ENCODE assay signal across 20 mouse cellular contexts in the genomic region with DNA sequence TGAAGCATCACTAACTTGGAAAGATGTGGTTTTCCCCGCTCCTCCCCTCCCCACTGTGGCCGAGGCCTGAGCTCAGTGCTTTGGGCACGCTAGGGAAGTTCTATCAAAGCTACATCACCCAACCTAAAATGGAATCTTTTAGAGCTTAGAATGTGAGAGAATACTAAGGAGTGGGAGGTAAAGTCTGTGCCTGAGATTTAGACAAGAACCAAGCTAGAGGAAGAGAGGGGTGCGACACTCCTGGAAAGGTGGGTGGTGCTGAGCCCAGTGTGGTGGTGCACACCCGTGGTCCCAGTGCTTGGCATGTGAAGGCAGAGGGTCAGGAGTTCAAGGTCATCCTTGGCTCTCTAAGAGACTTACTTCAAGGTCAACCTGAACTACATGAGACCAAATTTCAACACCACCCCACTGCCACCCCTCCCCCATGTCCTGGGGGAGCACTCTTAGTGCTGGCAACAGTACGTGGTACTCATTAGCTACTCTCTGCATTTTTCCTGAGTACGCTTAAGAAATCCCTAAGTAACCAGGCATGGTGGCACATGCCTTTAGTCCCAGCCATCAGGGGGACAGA. TPM values are rescaled to one million over a fixed set of nuclear protein-coding genes. Genes with fewer than 3 reads are reported as not detected.
A peak's percentile ranks its signal among the peaks of the same experiment; 100 is the strongest.
DNase-seq lines count a peak whose midpoint lies in the region; ATAC-seq and TF ChIP-seq lines count a peak whose summit lies in the region.
"Had no signal": no experiment of that assay in that cellular context is flagged by ENCODE, and none has a peak within 500 bp of the region (broad histone marks: within the 10 kb centered on the region; RNA-seq: fewer than 3 reads in every experiment).

No protein-coding gene starts in this region.

- peaks cover 6% of the 10 kb centered on the region; the same call in 1 of the 2 replicates for H3K36me3 ChIP-seq in heart, embryonic 13.5 days
- 0 out of 2 replicates have a peak, but pooled peaks cover 6% of the 10 kb centered on the region for H3K36me3 ChIP-seq in heart, embryonic 12.5 days
- H3K36me3 ChIP-seq in lung, embryonic 16.5 days (ENCODE audit: control insufficient read depth, insufficient read depth, low read length): no peaks in the 10 kb centered on the region
- H3K36me3 ChIP-seq in midbrain, postnatal 0 days (ENCODE audit: insufficient read depth, low read length): peaks cover 5% of the 10 kb centered on the region; the same call in 1 of the 2 replicates
- H3K36me3 ChIP-seq: G1E; midbrain, embryonic 12.5 days had no signal

- no peak for DNase-seq in lung, postnatal 10 days
- peak; percentile 74 for DNase-seq in brain, adult 2 months (ENCODE audit: low read depth, low spot score)
- peak; percentile 74 for DNase-seq in testis, postnatal 10 days (ENCODE audit: low spot score)
- no peak for DNase-seq in midbrain, postnatal 0 days (ENCODE audit: low spot score)
- DNase-seq: cerebellum, adult 2 months; gastrocnemius, postnatal 25 days; heart, adult 2 months; left cerebral cortex, postnatal 4 days; liver; spleen, adult 18-20 months; thymus, postnatal 36 days had no signal

- no peak overlapping the region for H3K9ac ChIP-seq in heart, embryonic 13.5 days
- no peak overlapping the region for H3K9ac ChIP-seq in heart, embryonic 12.5 days
- H3K9ac ChIP-seq in lung, embryonic 16.5 days (ENCODE audit: low read length): no peak overlapping the region
- H3K9ac ChIP-seq in midbrain, postnatal 0 days (replicated peaks; ENCODE audit: low read length, poor library complexity, severe bottlenecking): no peak overlapping the region
- H3K9ac ChIP-seq: midbrain, embryonic 12.5 days; neural tube, embryonic 13.5 days had no signal

- 86% methylated on average over 7 of the region's 7 CpGs for WGBS in heart, embryonic 13.5 days
- WGBS in heart, embryonic 12.5 days: 86% methylated on average over 7 of the region's 7 CpGs
- 89% methylated on average over 7 of the region's 7 CpGs for WGBS in lung, embryonic 16.5 days
- 94% methylated on average over 7 of the region's 7 CpGs for WGBS in midbrain, postnatal 0 days

- H3K4me2 ChIP-seq in heart, embryonic 13.5 days: no peak overlapping the region
- no peak overlapping the region for H3K4me2 ChIP-seq in heart, embryonic 12.5 days
- H3K4me2 ChIP-seq in lung, embryonic 16.5 days (ENCODE audit: low read depth, low read length): no peak overlapping the region
- no peak overlapping the region for H3K4me2 ChIP-seq in midbrain, postnatal 0 days (ENCODE audit: low read depth, low read length, poor library complexity, severe bottlenecking)
- H3K4me2 ChIP-seq: midbrain, embryonic 12.5 days; neural tube, embryonic 13.5 days had no signal

- ATAC-seq in heart, embryonic 13.5 days (ENCODE audit: extremely low read depth, insufficient number of reproducible peaks, low FRiP score, low TSS enrichment): no peak
- ATAC-seq in heart, embryonic 12.5 days (ENCODE audit: insufficient number of reproducible peaks, low FRiP score): no peak
- no peak for ATAC-seq in lung, embryonic 16.5 days (ENCODE audit: low read depth)
- ATAC-seq in midbrain, postnatal 0 days (ENCODE audit: low FRiP score): no peak
- ATAC-seq: hindbrain, embryonic 16.5 days; intestine, embryonic 16.5 days had no signal

- no peak overlapping the region for H3K4me3 ChIP-seq in heart, embryonic 13.5 days
- H3K4me3 ChIP-seq in heart, embryonic 12.5 days: no peak overlapping the region
- H3K4me3 ChIP-seq in lung, embryonic 16.5 days (ENCODE audit: low read length): no peak overlapping the region
- H3K4me3 ChIP-seq in midbrain, postnatal 0 days (ENCODE audit: low read depth, low read length): no peak overlapping the region
- H3K4me3 ChIP-seq: embryonic facial prominence, embryonic 10.5 days; heart, adult 2 months; midbrain, embryonic 12.5 days; neural tube, embryonic 13.5 days had no signal

- H3K4me1 ChIP-seq in heart, embryonic 13.5 days: peaks cover 68% of the 10 kb centered on the region
- peaks cover 61% of the 10 kb centered on the region for H3K4me1 ChIP-seq in heart, embryonic 12.5 days (replicated peaks)
- H3K4me1 ChIP-seq in lung, embryonic 16.5 days (replicated peaks; ENCODE audit: control insufficient read depth, insufficient read depth, low read length): peaks cover 13% of the 10 kb centered on the region
- no peaks in the 10 kb centered on the region for H3K4me1 ChIP-seq in midbrain, postnatal 0 days (ENCODE audit: insufficient read depth, low read length)
- H3K4me1 ChIP-seq: midbrain, embryonic 12.5 days had no signal

- TF ChIP-seq CTCF in midbrain, postnatal 0 days (IDR thresholded peaks at IDR 0.05): no peak

- H3K27ac ChIP-seq in heart, embryonic 13.5 days (replicated peaks): 0 out of 2 replicates have a peak overlapping the region, but pooled peaks have one; percentile 70
- H3K27ac ChIP-seq in heart, embryonic 12.5 days (ENCODE audit: poor library complexity, severe bottlenecking): no peak overlapping the region
- H3K27ac ChIP-seq in lung, embryonic 16.5 days (ENCODE audit: low read length): peak overlapping the region; percentile 87
- no peak overlapping the region for H3K27ac ChIP-seq in midbrain, postnatal 0 days (ENCODE audit: low read depth, low read length)
- H3K27ac ChIP-seq: embryonic facial prominence, embryonic 10.5 days; midbrain, embryonic 12.5 days; neural tube, embryonic 13.5 days had no signal

- H3K27me3 ChIP-seq in heart, embryonic 13.5 days (replicated peaks): peaks cover 15% of the 10 kb centered on the region; the same call in 1 of the 2 replicates
- H3K27me3 ChIP-seq in heart, embryonic 12.5 days (replicated peaks): 0 out of 2 replicates have a peak, but pooled peaks cover 3% of the 10 kb centered on the region
- H3K27me3 ChIP-seq in lung, embryonic 16.5 days (ENCODE audit: control insufficient read depth, insufficient read depth, low read depth, low read length): 0 out of 2 replicates have a peak, but pooled peaks cover 2% of the 10 kb centered on the region
- no peaks in the 10 kb centered on the region for H3K27me3 ChIP-seq in midbrain, postnatal 0 days (ENCODE audit: insufficient read depth, low read length)
- H3K27me3 ChIP-seq: midbrain, embryonic 12.5 days; neural tube, embryonic 13.5 days had no signal

- peaks cover 5% of the 10 kb centered on the region; the same call in 1 of the 2 replicates for H3K9me3 ChIP-seq in heart, embryonic 13.5 days
- H3K9me3 ChIP-seq in heart, embryonic 12.5 days (replicated peaks): peaks cover 8% of the 10 kb centered on the region
- peaks cover 2% of the 10 kb centered on the region; the same call in 1 of the 2 replicates for H3K9me3 ChIP-seq in lung, embryonic 16.5 days (ENCODE audit: control insufficient read depth, low read length)
- H3K9me3 ChIP-seq in midbrain, postnatal 0 days (ENCODE audit: low read length): no peaks in the 10 kb centered on the region
- H3K9me3 ChIP-seq: neural tube, embryonic 13.5 days had no signal

RNA-seq across cellular contexts. Expression of gene Sh3bp5, which starts 40.2 kb away (rescaled TPM):
- polyA plus RNA-seq in heart, embryonic 13.5 days (2015; fragmentation: Nextera tagmentation; extraction: Ambion mirVana): 26.7 and 28.2 TPM in 2 replicates
- 29.9 and 30.2 TPM in 2 replicates for polyA plus RNA-seq in heart, embryonic 12.5 days (2016; fragmentation: Nextera tagmentation; extraction: Ambion mirVana)
- polyA plus RNA-seq in lung, embryonic 16.5 days (2015; fragmentation: Nextera tagmentation; extraction: Ambion mirVana): 26.1 and 27.3 TPM in 2 replicates
- total RNA-seq in midbrain, postnatal 0 days (2014; rRNA removed): 61.7 and 76.5 TPM in 2 replicates
- polyA plus RNA-seq in midbrain, postnatal 0 days (2015; fragmentation: Nextera tagmentation; extraction: Ambion mirVana): 141 and 165 TPM in 2 replicates

RNA-seq across cellular contexts. Expression of gene Capn7, which starts 59.3 kb away (rescaled TPM):
- polyA plus RNA-seq in heart, embryonic 13.5 days (2015; fragmentation: Nextera tagmentation; extraction: Ambion mirVana): 32.8 and 36.7 TPM in 2 replicates
- polyA plus RNA-seq in heart, embryonic 12.5 days (2016; fragmentation: Nextera tagmentation; extraction: Ambion mirVana): 42.7 and 42.9 TPM in 2 replicates
- 32.8 and 34.9 TPM in 2 replicates for polyA plus RNA-seq in lung, embryonic 16.5 days (2015; fragmentation: Nextera tagmentation; extraction: Ambion mirVana)
- 73.7 and 84.3 TPM in 2 replicates for total RNA-seq in midbrain, postnatal 0 days (2014; rRNA removed)
- 55.9 and 56.8 TPM in 2 replicates for polyA plus RNA-seq in midbrain, postnatal 0 days (2015; fragmentation: Nextera tagmentation; extraction: Ambion mirVana)

Comparison
In these comparisons a context has a peak if more than half of its experiments do, and no peak if none do; other contexts are left out.
1. H3K27ac ChIP-seq: peak in heart, embryonic 13.5 days (single experiment) and lung, embryonic 16.5 days (single experiment); none in heart, embryonic 12.5 days (single experiment) and midbrain, postnatal 0 days (single experiment).
2. DNase-seq: peak in brain, adult 2 months (single experiment) and testis, postnatal 10 days (single experiment); none in lung, postnatal 10 days (single experiment) and midbrain, postnatal 0 days (single experiment).